Mouse (Mus musculus) gastrocnemius, postnatal 14 days (tissue): ENCODE measurements around the gene Gpr183. TPM values are rescaled to one million over a fixed set of nuclear protein-coding genes. Genes with fewer than 3 reads are reported as not detected.

Source experiments
- DNase-seq: peaks from one replicate; pipeline ENCODE4 v3.0.0; 2021; ENCODE audit warnings: mixed read lengths
- intact Hi-C: fragments of 180-260 bp; cut with DNase I; formaldehyde crosslinking; loops from one replicate; pipeline ENCODE4 v1.15.1; 2025; ENCODE audit warnings: low total_unique reads
- total RNA-seq, 2 experiments: library from RNA; stranded (reverse); gene quantifications; 2 replicates each; pipeline ENCODE4 v1.2.3; 2021

Gene Gpr183
- total RNA-seq, 2 experiments from 2014 or later: 0.64 to 1.3 TPM

- intact Hi-C loops: no loop called here
- no peak for DNase-seq
Measured at GRCm38 (mm10) chr14:121959538-121959980, 5.4 kb downstream of the Gpr183 start.

GRCm38 (mm10) chr14:121958751-121959537 is 6.1 kb downstream of the Gpr183 start:
- intact Hi-C loops: no loop called here
- DNase-seq: no peak

- intact Hi-C loops: no loop called here
- DNase-seq: no peak
Measured at GRCm38 (mm10) chr14:121958041-121958750, 6.8 kb downstream of the Gpr183 start.

GRCm38 (mm10) chr14:121957176-121957871 is 7.7 kb downstream of the Gpr183 start:
- intact Hi-C loops: no loop called here
- no peak for DNase-seq

GRCm38 (mm10) chr14:121956291-121956690 is 8.7 kb downstream of the Gpr183 start:
- intact Hi-C loops: no loop called here
- DNase-seq: no peak

GRCm38 (mm10) chr14:121955176-121955795 is 9.7 kb downstream of the Gpr183 start:
- intact Hi-C loops: no loop called here
- no peak for DNase-seq

GRCm38 (mm10) chr14:121954608-121955007 is 10.4 kb downstream of the Gpr183 start:
- DNase-seq: no peak
- intact Hi-C loops: no loop called here

GRCm38 (mm10) chr14:121954129-121954528 is 10.9 kb downstream of the Gpr183 start:
- intact Hi-C loops: no loop called here
- no peak for DNase-seq

GRCm38 (mm10) chr14:121952046-121952400 is 13.0 kb downstream of the Gpr183 start:
- no peak for DNase-seq
- intact Hi-C loops: no loop called here

GRCm38 (mm10) chr14:121951399-121952045 is 13.5 kb downstream of the Gpr183 start:
- no peak for DNase-seq
- intact Hi-C loops: no loop called here

GRCm38 (mm10) chr14:121949897-121950296 is 15.1 kb downstream of the Gpr183 start:
- no peak for DNase-seq
- intact Hi-C loops: no loop called here

- no peak for DNase-seq
- intact Hi-C loops: no loop called here
Measured at GRCm38 (mm10) chr14:121949436-121949835, 15.6 kb downstream of the Gpr183 start.

- intact Hi-C loops: no loop called here
- no peak for DNase-seq
Measured at GRCm38 (mm10) chr14:121947966-121948365, 17.0 kb downstream of the Gpr183 start.

- DNase-seq: no peak
- intact Hi-C loops: no loop called here
Measured at GRCm38 (mm10) chr14:121947201-121947760, 17.7 kb downstream of the Gpr183 start.

GRCm38 (mm10) chr14:121946728-121947127 is 18.3 kb downstream of the Gpr183 start:
- no peak for DNase-seq
- intact Hi-C loops: no loop called here

- intact Hi-C loops: no loop called here
- no peak for DNase-seq
Measured at GRCm38 (mm10) chr14:121946131-121946530, 18.9 kb downstream of the Gpr183 start.

- intact Hi-C loops: no loop called here
- no peak for DNase-seq
Measured at GRCm38 (mm10) chr14:121939582-121939981, 25.4 kb downstream of the Gpr183 start.

- no peak for DNase-seq
- intact Hi-C loops: no loop called here
Measured at GRCm38 (mm10) chr14:121938256-121939191, 26.5 kb downstream of the Gpr183 start.
